Mouse (Mus musculus) ES-Bruce4 (cell line): ENCODE measurements at regions not wholly inside any gene's neighbourhood (a gene's known extent, or its start where the extent isn't known, plus 50 kb on each side); places are given as distances from the start of the nearest gene placed in this dataset.

Experiments used
- H3K27ac ChIP-seq: 2 replicates; pipeline ENCODE4 v1.5.1; 2012; ENCODE audit warnings: low read length, inconsistent platforms; ENCODE audit not compliant: insufficient read depth
- H3K27me3 ChIP-seq: 2 replicates; pipeline ENCODE4 v1.6.1; 2012; ENCODE audit warnings: mild to moderate bottlenecking, low read length, inconsistent platforms; ENCODE audit not compliant: control insufficient read depth, poor library complexity, insufficient read depth, severe bottlenecking
- H3K36me3 ChIP-seq: 2 replicates; pipeline ENCODE4 v1.6.1; 2012; ENCODE audit warnings: inconsistent platforms, mild to moderate bottlenecking, low read length, moderate library complexity; ENCODE audit not compliant: control insufficient read depth, poor library complexity, insufficient read depth, severe bottlenecking
- H3K4me1 ChIP-seq: one replicate; pipeline ENCODE4 v1.8.1; 2011; ENCODE audit warnings: low read length; ENCODE audit not compliant: control insufficient read depth, insufficient read depth
- H3K4me3 ChIP-seq: 2 replicates; pipeline ENCODE4 v1.5.1; 2011; ENCODE audit warnings: low read depth, mild to moderate bottlenecking, low read length
- H3K9ac ChIP-seq: 2 replicates; pipeline ENCODE4 v1.6.1; 2012; ENCODE audit warnings: low read depth, mild to moderate bottlenecking, inconsistent platforms; ENCODE audit not compliant: poor library complexity, severe bottlenecking
- H3K9me3 ChIP-seq: replicated peaks from 2 replicates; pipeline ENCODE4 v1.6.1; 2012; ENCODE audit warnings: mild to moderate bottlenecking, low read length, inconsistent platforms; ENCODE audit not compliant: control insufficient read depth, poor library complexity, insufficient read depth, severe bottlenecking
- CTCF ChIP-seq: IDR thresholded peaks from one replicate; pipeline ENCODE4 v1.8.1; 2011; ENCODE audit warnings: low read depth, low read length
- EP300 ChIP-seq: IDR thresholded peaks from 2 replicates; pipeline ENCODE4 v1.6.1; 2011; ENCODE audit warnings: low read depth, low read length; ENCODE audit not compliant: insufficient read depth
- POLR2A ChIP-seq: IDR thresholded peaks from one replicate; pipeline ENCODE4 v1.8.1; 2011; ENCODE audit warnings: low read length; ENCODE audit not compliant: insufficient read depth

DNA sequence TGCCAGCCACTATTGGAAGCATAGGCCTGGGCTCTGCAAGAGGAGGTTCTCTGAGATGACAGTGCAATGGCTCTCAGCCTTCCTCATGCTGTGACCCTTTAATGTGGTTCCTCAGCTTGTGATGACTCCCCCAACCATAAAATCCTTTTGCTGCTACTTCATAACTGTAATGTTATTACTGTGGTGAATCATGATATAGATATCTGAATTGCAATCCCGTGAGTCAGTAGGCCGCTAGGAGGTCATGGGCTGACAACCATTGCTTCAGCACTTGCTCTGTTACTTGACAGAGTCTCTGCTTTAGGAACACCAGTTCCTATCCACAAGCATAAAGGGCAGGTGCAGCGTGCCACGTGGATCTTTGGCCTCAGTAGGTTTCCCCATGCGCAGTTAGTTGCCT lies 69.8 kb upstream of the Vps8 start:
- no peak overlapping the region for H3K4me3 ChIP-seq
- TF ChIP-seq CTCF (no peak), EP300 (no peak), POLR2A (no peak)
- no peak overlapping the region for H3K9ac ChIP-seq
- no peaks in the 10 kb centered on the region for H3K36me3 ChIP-seq
- H3K4me1 ChIP-seq: peaks cover 3% of the 10 kb centered on the region
- no peaks in the 10 kb centered on the region for H3K27me3 ChIP-seq
- H3K27ac ChIP-seq: no peak overlapping the region
- no peaks in the 10 kb centered on the region for H3K9me3 ChIP-seq

DNA sequence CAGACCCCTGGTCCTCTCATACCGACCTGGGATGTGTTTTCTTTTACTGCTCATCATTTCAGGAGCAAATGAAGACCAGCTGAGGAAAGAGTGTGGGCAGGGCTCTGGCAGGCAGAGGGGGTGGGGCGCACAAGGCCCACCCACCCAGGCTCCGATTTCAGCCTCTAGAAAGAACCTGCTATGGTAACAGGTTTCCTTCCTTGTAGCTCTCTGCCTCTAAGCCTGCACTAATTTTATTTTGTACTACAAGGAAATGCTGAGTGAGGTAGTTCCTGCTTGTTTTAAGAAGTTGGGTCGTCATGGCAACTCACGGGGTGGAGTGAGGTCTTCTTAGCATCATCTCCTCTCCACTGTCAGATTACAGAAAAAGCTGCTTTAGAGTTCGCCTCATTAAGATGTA lies 69.4 kb upstream of the Vps8 start:
- H3K4me3 ChIP-seq: no peak overlapping the region
- H3K9ac ChIP-seq: no peak overlapping the region
- no peaks in the 10 kb centered on the region for H3K36me3 ChIP-seq
- no peaks in the 10 kb centered on the region for H3K27me3 ChIP-seq
- TF ChIP-seq EP300 (no peak), CTCF (no peak), POLR2A (no peak)
- H3K4me1 ChIP-seq: peaks cover 3% of the 10 kb centered on the region
- no peak overlapping the region for H3K27ac ChIP-seq
- H3K9me3 ChIP-seq: no peaks in the 10 kb centered on the region

DNA sequence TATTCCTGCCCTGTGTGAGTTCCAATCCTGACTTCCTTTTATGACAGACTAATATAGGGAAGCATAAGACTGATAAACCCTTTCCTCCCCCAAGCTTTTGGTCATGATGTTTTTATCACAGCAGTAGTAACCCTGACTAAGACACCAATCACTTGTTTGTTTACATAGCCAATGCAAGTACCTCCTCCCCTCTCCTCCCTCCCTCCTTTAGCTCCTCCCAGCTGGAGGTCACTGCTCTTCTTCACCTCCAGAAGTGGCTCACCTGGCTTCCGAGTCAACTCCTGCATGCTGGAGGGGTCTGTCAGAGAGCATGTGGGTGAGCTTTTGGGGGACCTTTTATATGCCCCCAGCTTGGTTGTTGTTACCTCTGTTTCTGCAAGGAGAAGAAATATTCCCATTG lies 67.3 kb upstream of the Vps8 start:
- TF ChIP-seq CTCF (no peak), EP300 (no peak), POLR2A (no peak)
- Histone ChIP-seq H3K36me3 (no peaks in the 10 kb centered on the region), H3K27ac (no peak overlapping the region), H3K9ac (no peak overlapping the region), H3K4me3 (no peak overlapping the region), H3K9me3 (no peaks in the 10 kb centered on the region), H3K4me1 (peaks cover 3% of the 10 kb centered on the region), H3K27me3 (no peaks in the 10 kb centered on the region)

DNA sequence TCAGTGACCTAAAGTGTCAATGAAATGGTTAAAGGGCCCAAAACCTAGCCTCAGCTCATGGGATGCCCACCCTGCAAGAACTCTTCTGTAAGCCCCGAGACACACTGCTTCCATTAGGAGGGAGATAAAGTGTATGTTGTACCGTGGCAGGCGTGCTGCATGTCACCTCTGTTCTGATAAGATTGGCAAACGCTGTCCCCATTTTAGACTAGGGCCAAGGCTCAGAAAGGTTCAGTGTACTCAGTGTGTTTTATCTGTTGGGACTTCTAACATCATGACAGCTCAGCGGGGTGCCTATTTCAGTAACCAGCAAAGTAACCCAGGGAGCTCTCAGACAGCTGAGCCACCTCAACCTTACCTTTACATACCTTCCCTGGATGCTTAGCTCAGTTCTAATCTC lies 65.5 kb upstream of the Vps8 start:
- Histone ChIP-seq H3K27ac (no peak overlapping the region), H3K36me3 (no peaks in the 10 kb centered on the region), H3K9ac (no peak overlapping the region), H3K27me3 (no peaks in the 10 kb centered on the region), H3K4me3 (no peak overlapping the region), H3K4me1 (peaks cover 3% of the 10 kb centered on the region), H3K9me3 (no peaks in the 10 kb centered on the region)
- no peak for TF ChIP-seq CTCF
- no peak for TF ChIP-seq EP300
- no peak for TF ChIP-seq POLR2A

DNA sequence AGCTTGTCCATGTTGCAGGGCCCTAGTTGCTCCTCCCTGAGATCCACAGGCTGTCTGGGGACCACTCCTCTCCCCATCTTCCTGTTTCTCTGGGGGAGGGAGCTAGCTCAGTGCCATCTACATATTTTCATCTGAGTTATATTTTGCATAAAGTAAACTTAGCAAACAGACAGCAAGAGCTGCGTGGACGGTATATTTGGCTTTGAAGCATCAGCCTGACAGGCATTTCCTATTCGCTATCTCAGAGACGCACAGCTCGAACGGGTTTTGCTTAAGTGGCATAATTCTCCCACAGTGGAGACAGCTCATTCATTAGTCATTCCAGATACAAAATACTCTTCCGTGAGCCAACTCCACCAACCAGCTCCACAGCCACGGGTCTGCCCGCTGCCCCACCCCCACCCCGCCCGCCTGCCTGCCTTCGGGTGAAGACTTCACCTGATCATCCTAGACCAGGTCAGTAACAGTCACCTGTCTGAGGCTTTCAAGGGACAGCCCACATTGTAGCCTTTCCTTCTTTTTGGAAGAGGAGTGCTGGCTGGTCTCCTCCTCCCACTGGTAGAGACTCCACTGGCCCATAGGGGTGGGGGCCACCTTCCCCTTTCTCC lies 64.5 kb upstream of the Vps8 start:
- TF ChIP-seq CTCF (no peak), EP300 (no peak), POLR2A (no peak)
- Histone ChIP-seq H3K4me1 (no peaks in the 10 kb centered on the region), H3K36me3 (no peaks in the 10 kb centered on the region), H3K9me3 (no peaks in the 10 kb centered on the region), H3K27me3 (no peaks in the 10 kb centered on the region), H3K27ac (no peak overlapping the region), H3K9ac (no peak overlapping the region), H3K4me3 (no peak overlapping the region)

DNA sequence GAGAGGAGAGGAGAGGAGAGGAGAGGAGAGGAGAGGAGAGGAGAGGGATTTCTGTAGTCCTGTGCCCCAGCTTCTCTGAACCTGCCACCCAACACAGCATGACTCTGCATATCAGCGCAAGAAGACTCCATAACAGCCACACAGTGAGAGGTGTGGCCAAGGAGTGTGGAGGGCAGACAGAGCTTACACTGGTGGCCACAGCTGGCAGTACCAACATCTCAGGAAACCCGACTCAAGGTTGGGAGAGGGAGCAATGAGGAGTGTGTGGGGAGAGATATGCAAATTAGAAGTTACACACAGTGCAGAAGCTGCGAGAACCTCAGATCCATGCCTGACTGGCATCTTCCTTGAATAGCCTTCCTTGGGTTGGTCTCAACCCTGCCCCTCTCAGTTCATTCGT lies 63.5 kb upstream of the Vps8 start:
- H3K27me3 ChIP-seq: no peaks in the 10 kb centered on the region
- TF ChIP-seq CTCF (no peak), EP300 (no peak), POLR2A (no peak)
- H3K27ac ChIP-seq: no peak overlapping the region

More for the DNA sequence above, 63.5 kb upstream of the Vps8 start:
- Histone ChIP-seq H3K9ac (no peak overlapping the region), H3K9me3 (no peaks in the 10 kb centered on the region), H3K4me3 (no peak overlapping the region), H3K4me1 (no peaks in the 10 kb centered on the region), H3K36me3 (no peaks in the 10 kb centered on the region)
